Mouse (Mus musculus) urinary bladder, postnatal 25 days (tissue): ENCODE results near the gene Filip1l.

Experiments
- DNase-seq: peaks from one replicate; pipeline ENCODE4 v3.0.0; 2022; ENCODE audit warnings: low spot score

Gene Filip1l

DNA sequence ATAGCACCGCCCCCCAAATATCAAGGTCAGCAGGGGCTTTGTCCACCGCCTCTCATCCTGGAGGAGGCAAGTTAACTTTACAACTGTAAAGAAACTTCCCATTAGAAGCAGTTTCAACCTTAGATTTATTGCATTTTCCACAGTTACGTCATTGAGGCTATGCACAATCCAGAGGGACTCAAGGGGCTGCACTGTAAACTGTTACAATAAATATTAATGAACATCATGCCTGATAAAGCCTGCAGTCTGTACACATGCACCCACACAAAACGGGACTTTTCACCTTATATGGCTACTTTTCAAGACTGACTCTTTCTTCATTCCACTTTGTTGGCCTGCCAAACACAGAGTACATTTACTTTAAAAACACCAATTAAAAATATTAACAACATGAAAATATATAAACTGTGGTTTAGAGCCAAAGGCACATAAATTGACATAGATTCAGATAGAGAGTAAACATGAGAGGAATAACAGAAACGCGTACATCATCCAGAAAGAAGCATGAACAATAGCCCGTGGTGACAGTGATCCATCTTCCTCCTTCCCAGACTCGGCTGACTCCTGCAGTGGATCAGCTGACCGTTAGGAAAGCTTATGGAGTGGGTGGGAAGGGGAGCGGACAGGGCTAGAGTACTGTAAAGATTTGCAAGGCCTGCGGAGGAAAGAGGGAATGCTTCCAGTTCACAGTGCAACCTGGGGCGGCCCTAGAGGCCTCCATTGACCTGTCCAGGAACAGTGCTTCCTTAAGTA is 131.3 kb downstream of the Filip1l start:
- DNase-seq = no peak

- no peak for DNase-seq
Measured at GRCm38 (mm10) chr16:57485265-57485664, 132.4 kb downstream of the Filip1l start.

DNA sequence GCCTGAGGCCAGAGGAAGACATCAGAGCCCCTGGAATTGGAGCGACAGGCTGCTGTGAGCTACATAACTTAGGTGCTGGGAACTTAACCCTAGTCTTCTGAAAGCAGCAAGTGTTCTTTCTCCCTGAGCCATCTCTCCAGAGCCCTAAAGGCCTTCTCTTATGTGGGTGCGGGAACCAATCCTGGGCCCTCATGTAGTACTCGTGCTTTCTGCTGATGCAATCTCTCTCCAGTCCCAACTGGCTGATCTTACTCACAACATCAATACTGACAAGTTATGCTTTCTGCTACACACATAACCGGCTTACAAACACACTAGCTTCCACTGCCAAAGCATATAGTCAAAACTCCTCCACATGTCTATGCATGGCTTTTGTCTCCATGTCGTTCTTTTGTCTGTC is 133.4 kb downstream of the Filip1l start:
- no peak for DNase-seq

DNA sequence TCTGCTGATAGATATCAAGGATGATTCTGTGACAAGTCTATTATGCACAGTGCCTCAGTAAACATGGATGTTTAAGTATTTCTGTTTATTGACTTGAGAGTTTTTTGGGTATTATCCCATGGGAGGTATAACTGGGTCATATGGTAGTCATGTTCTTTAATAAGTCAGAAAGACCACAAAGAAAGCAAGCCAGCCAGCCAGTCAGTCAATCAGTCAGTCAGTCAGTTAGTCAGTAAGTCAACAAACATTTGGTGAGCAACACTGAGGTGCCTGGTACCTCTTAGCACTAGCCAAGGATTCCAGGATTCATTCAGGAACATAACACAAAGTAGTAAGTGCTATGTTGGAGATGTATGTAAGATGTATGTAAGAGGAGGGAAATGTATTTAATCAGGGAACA is 135.8 kb downstream of the Filip1l start:
- DNase-seq = no peak

GRCm38 (mm10) chr16:57490691-57491090 is 137.8 kb downstream of the Filip1l start:
- DNase-seq = no peak

- no peak for DNase-seq
Measured at GRCm38 (mm10) chr16:57491853-57492252, 139.0 kb downstream of the Filip1l start.

DNA sequence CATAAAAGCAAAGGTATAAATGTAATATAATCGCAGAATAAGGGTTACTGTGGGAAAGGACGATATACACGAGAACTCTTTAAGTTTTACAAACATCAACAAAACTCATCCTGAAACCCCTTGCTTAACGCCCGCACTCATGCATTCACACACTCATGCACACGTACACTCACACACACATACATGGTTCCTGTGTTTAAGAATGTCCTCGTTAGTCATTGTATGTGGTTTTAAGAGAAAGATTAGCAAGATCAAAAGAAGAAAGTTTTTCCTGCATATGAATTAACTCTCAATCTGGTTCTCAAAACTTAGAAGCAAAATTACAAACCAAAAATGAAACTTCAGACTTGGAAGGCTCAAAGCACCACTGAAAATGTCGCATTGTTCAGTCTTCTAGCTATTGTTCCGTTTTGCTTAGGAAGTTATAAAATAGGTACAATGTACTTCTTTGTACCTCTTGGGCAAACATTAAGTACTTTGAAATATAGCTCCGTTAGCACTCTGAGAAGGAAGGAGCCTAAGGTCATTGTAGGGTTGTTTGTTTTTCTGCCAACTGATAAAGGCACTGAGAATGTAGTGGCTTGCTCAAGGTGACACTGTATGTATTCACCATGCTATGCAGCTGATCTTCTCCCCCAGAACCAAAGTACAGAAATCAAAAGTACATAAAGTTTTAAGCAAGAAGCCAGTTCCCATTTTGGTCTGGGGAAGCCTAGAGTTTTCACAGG is 142.7 kb downstream of the Filip1l start:
- DNase-seq = no peak

DNA sequence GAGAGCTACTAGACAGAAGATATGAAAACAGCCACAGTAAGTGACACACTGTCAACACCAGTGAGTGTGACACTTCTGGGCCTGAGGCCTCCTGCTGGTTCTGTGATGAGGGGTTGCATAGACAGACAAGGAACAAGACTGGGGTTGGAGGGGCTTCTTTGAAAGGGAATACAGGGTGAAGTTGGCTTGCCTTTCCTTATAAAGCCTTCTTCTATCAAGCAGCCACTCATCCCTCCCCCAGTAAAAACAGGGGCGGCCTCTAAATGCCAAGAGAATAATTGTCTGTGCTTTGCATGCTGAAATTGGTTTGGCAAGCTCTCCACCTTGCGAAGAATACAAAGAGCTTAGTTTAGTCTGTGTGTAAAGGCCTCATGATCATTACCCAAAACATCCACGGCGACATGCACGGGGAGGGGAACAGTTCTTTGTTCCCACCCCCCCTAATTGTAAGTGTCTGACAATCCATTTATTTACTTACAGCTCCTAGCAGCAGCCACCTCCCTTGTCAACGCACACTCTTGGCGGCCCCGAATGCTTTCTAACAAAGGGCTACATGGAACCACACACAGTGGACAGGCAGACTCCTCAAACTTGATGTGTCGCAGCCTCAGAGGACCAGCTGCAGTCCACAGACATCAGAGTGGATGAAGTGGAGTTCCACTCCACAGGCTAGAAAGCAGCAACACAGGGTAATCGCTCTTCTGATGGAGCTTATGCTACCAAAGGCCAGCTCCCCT is 143.7 kb downstream of the Filip1l start:
- no peak for DNase-seq

DNA sequence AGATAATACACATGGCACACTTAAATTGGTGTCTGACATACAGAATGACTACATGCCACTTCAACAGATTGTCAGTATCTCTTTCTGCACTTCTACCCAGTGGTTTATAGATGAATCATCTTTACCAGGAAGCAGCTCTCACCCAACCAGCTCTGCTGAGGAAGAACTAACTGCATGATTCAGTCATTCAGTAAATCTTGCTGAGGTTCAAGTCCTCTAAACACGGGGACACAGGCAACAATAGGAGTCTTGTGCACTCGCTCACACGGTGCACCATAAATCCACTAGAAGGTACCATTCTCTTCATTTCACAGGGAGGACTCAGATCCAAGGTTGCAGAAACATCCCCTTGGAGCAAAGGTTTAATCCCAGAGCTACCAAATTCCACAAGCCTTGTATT is 148.0 kb downstream of the Filip1l start:
- no peak for DNase-seq

DNA sequence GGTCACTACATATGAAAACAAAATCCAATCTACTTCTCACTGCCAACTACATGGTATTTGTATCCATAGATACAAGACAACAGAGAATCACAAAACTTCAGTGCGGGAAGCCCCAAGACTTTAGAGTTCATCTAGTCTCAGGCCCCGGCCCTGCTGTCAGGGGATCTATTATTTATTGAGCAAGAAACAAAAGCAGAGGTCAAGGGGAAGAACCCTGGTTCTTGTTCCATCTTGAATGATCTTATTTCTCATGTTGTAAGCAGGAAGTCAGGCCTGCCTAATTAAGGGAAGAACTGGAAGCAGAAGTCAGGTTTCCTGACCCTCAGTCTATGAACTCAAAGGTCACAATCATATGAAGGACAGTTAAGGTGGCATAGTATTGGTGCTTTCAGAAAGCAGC is 149.3 kb downstream of the Filip1l start:
- DNase-seq = no peak

- DNase-seq = no peak
Measured at GRCm38 (mm10) chr16:57502761-57503160, 149.9 kb downstream of the Filip1l start.

DNA sequence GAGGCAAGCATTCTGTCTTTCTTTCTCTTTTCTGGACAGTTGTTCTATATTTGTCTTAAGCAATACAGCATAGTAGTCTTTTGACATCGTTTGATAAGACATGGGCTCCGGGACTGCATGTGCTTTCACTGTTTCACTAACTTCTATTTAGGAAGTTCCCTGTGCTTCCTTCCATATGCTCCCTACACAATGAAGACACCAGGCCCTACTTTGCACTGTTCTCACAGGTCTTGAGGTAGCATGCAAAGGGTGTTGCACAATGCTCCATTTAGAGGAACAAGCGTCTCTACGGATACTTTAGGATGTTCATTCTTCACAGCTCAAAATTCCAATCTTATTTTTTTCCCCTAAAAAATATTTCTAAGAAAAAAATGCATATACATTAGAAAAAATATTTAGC is 151.8 kb downstream of the Filip1l start:
- DNase-seq = no peak

GRCm38 (mm10) chr16:57506133-57506532 is 153.2 kb downstream of the Filip1l start:
- no peak for DNase-seq

DNA sequence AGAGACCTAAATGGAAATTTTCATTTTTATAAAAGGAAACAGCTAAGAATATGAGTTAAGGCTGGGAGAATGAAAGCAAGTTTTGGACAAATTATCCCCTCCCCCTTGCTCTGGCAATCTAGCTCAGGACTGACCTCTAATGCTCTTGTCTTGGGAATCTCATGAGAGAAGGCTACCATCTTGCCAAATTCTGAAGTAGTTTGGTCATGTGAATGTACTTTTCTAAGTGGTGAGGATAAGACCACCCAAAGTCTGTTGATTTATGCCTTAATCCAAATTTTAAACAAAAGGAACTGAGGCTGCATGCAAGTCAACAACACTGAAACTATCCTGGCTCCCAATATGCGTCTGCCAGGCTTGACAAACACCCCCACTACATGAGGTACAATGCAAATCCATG is 155.5 kb downstream of the Filip1l start:
- no peak for DNase-seq

DNA sequence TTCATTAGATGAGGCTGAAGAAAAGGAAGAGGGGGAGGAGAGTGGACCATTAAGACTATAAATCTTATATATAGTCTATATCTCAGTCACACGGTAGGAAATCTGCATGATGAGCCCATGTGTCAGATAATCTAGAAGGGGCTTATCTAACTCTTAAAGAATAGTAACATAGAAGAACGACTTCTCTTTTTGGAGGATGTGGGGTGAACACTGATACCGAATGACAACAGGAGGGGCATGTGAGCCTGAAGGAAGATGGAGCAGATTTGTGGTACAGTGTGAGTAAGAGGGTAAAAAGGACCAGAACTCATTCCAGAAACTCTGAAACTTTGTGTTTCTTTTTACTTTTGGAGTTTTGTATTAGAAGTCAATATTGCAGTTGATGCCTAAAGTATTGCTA is 156.2 kb downstream of the Filip1l start:
- DNase-seq = no peak

GRCm38 (mm10) chr16:57513562-57513961 is 160.7 kb downstream of the Filip1l start:
- DNase-seq = no peak

DNA sequence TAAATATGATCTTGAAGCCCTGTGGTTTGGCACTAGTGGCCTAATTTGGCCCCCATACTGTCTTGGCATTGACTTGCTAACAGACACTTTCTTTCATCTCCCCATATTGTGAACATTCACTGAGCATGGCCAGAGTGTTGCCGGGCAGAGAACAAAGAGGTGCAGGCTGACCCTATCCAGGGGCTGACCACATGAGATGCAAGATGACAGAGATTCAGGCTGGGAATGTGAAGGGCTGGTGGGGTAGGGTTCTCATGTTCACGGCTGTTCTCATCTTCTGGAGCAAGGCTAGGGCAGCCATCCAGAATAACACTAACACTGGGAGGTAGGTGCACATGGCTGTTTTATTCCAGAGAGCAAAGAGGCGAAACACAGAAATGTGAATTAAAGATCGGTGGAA is 161.5 kb downstream of the Filip1l start:
- DNase-seq = no peak

DNA sequence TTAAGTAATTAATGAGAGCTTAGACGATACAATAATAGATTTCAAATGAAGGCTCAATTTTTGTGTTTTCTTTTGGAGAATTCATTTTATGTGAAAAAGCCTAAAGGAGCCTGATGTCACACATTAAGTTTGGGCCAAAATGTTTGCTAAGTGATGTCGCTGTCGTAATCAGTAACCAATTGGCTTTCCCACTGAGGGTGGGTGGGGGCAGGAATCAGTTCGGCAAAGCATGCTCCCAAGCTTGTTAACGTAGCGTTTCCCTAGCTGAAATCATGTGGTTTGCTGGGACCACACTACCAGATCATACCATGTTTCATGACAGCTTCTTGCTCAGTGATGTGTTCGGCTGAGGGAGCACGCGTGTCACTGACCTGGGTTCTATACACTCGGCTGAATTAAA is 162.7 kb downstream of the Filip1l start:
- DNase-seq = no peak

GRCm38 (mm10) chr16:57525046-57525445 is 172.2 kb downstream of the Filip1l start:
- no peak for DNase-seq

- no peak for DNase-seq
Measured at GRCm38 (mm10) chr16:57525476-57525875, 172.6 kb downstream of the Filip1l start.

DNA sequence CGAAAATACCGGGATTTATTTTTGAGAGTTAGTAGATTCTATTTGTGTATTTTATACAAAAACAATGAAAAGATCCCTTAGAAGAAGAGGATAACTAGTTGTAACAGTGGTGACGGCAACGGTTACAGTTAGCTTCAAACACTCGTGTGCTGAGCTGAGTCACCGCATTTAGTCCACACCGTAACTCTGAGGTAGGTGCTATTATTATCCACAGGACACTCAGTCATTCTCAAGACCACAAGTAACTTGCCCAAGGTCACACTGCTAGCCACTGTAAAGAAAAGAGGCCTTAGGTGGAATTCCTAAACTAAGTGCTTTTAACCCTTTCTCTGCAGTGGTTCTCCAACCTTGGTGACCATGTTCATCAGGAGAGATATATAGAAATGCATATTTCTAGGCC is 174.0 kb downstream of the Filip1l start:
- no peak for DNase-seq

GRCm38 (mm10) chr16:57528457-57528856 is 175.6 kb downstream of the Filip1l start:
- no peak for DNase-seq

- no peak for DNase-seq
Measured at GRCm38 (mm10) chr16:57530547-57530946, 177.7 kb downstream of the Filip1l start.
